Mouse (Mus musculus) intestine, postnatal 0 days (tissue): ENCODE data around the gene Aicda. TPM values are rescaled to one million over a fixed set of nuclear protein-coding genes. Genes with fewer than 3 reads are reported as not detected.

ENCODE experiments used
- ATAC-seq: fragments of 200-750 bp; cut with Nextera tagmentation; 2 replicates; pipeline ENCODE4 v1.8.0; 2017; ENCODE audit warnings: mild to moderate bottlenecking, moderate TSS enrichment, moderate library complexity
- H3K27ac ChIP-seq: fragments of 300-500 bp; sonication (generic); 2 replicates; pipeline ENCODE4 v1.5.1; 2014; ENCODE audit warnings: mild to moderate bottlenecking, low read depth, low read length, moderate library complexity
- H3K27me3 ChIP-seq: fragments of 300-500 bp; sonication (generic); replicated peaks from 2 replicates; pipeline ENCODE4 v1.6.1; 2014; ENCODE audit warnings: low read length, mixed read lengths; ENCODE audit not compliant: control insufficient read depth, insufficient read depth
- H3K36me3 ChIP-seq: fragments of 300-500 bp; sonication (generic); 2 replicates; pipeline ENCODE4 v1.6.1; 2014; ENCODE audit warnings: mild to moderate bottlenecking, moderate library complexity; ENCODE audit not compliant: control insufficient read depth, insufficient read depth
- H3K4me1 ChIP-seq: fragments of 300-500 bp; sonication (generic); replicated peaks from 2 replicates; pipeline ENCODE4 v1.6.1; 2014; ENCODE audit warnings: antibody characterized with exemption, low read length, mixed read lengths; ENCODE audit not compliant: control insufficient read depth, insufficient read depth
- H3K4me2 ChIP-seq: fragments of 300-500 bp; sonication (generic); replicated peaks from 2 replicates; pipeline ENCODE4 v1.6.1; 2014; ENCODE audit warnings: low read depth, mild to moderate bottlenecking, moderate library complexity
- H3K4me3 ChIP-seq: fragments of 300-500 bp; sonication (generic); 2 replicates; pipeline ENCODE4 v1.5.1; 2014; ENCODE audit warnings: low read depth, low read length
- H3K9ac ChIP-seq: fragments of 300-500 bp; sonication (generic); 2 replicates; pipeline ENCODE4 v1.6.1; 2014; ENCODE audit warnings: mild to moderate bottlenecking, low read depth, low read length
- H3K9me3 ChIP-seq: fragments of 300-500 bp; sonication (generic); 2 replicates; pipeline ENCODE4 v1.6.1; 2016; ENCODE audit warnings: mixed run types; ENCODE audit not compliant: control insufficient read depth
- CTCF ChIP-seq: sonication (generic); IDR thresholded peaks from 2 replicates; pipeline ENCODE4 v1.5.1; 2016; ENCODE audit warnings: low read depth, mild to moderate bottlenecking, control low read depth, antibody characterized with exemption, moderate library complexity
- WGBS: fragments of 180-500 bp; shearing (Covaris S2); extraction: QIAGEN DNeasy Blood & Tissue Kit; methylation state at CpG from one replicate; pipeline ENCODE4 v1.1.7; 2014; 5-methylcytosine and 5-hydroxymethylcytosine counted together
- polyA plus RNA-seq: library from polyadenylated mRNA; unstranded; fragments of >200 nt; fragmentation: Nextera tagmentation; extraction: Ambion mirVana; gene quantifications from 2 replicates; pipeline ENCODE4 v1.2.1, GENCODE M21; 2015

Gene Aicda
- polyA plus RNA-seq, 1 experiment from 2014 or later, result not detected

GRCm38 (mm10) chr6:122545948-122546347 lies 7.7 kb upstream of the Aicda start:
- Histone ChIP-seq H3K27me3 (no peaks in the 10 kb centered on the region), H3K4me3 (no peak overlapping the region), H3K4me1 (no peaks in the 10 kb centered on the region), H3K4me2 (no peak overlapping the region), H3K27ac (no peak overlapping the region), H3K36me3 (no peaks in the 10 kb centered on the region), H3K9ac (no peak overlapping the region), H3K9me3 (no peaks in the 10 kb centered on the region)
- no peak for ATAC-seq
- no peak for TF ChIP-seq CTCF
- 71% methylated on average over 10 of the region's 10 CpGs for WGBS

GRCm38 (mm10) chr6:122554102-122554501 lies 501 bp downstream of the Aicda start:
- H3K27me3 ChIP-seq, result no peaks in the 10 kb centered on the region
- no peak overlapping the region for H3K9ac ChIP-seq
- no peaks in the 10 kb centered on the region for H3K36me3 ChIP-seq
- H3K4me1 ChIP-seq, result no peaks in the 10 kb centered on the region
- H3K4me3 ChIP-seq, result no peak overlapping the region
- H3K9me3 ChIP-seq, result no peaks in the 10 kb centered on the region
- 69% methylated on average over 6 of the region's 6 CpGs for WGBS
- H3K4me2 ChIP-seq, result no peak overlapping the region
- no peak for ATAC-seq
- TF ChIP-seq CTCF, result no peak
- no peak overlapping the region for H3K27ac ChIP-seq

GRCm38 (mm10) chr6:122555266-122555665 lies 1.7 kb downstream of the Aicda start:
- H3K9ac ChIP-seq, result no peak overlapping the region
- no peaks in the 10 kb centered on the region for H3K9me3 ChIP-seq
- H3K4me2 ChIP-seq, result no peak overlapping the region
- ATAC-seq, result no peak
- H3K4me1 ChIP-seq, result no peaks in the 10 kb centered on the region
- no peaks in the 10 kb centered on the region for H3K27me3 ChIP-seq
- no peak overlapping the region for H3K27ac ChIP-seq
- no peak for TF ChIP-seq CTCF
- no peaks in the 10 kb centered on the region for H3K36me3 ChIP-seq
- H3K4me3 ChIP-seq, result no peak overlapping the region
- WGBS, result 36% methylated on average over 7 of the region's 7 CpGs

- H3K4me2 ChIP-seq, result peak overlapping the region; percentile 4; the same call in 1 of the 2 replicates
- 23% methylated on average over 15 of the region's 15 CpGs for WGBS
These were observed 3.5 kb downstream of the Aicda start for GRCm38 (mm10) chr6:122556959-122557561.

GRCm38 (mm10) chr6:122560427-122560826 lies 6.8 kb downstream of the Aicda start:
- H3K4me3 ChIP-seq, result 0 out of 2 replicates have a peak overlapping the region, but pooled peaks have one; percentile 5
- H3K9me3 ChIP-seq, result no peaks in the 10 kb centered on the region
- ATAC-seq, result peak; percentile 42; the same call in 1 of the 2 replicates
- 2% methylated on average over 17 of the region's 17 CpGs for WGBS
- no peak overlapping the region for H3K9ac ChIP-seq
- H3K4me1 ChIP-seq, result no peaks in the 10 kb centered on the region
- no peak overlapping the region for H3K27ac ChIP-seq
- no peaks in the 10 kb centered on the region for H3K27me3 ChIP-seq
- H3K36me3 ChIP-seq, result no peaks in the 10 kb centered on the region
- TF ChIP-seq CTCF, result peak; percentile 89
- H3K4me2 ChIP-seq, result peak overlapping the region; percentile 50

More at GRCm38 (mm10) chr6:122556959-122557561, 3.5 kb downstream of the Aicda start:
- no peak overlapping the region for H3K4me3 ChIP-seq
- no peaks in the 10 kb centered on the region for H3K4me1 ChIP-seq
- H3K27me3 ChIP-seq, result no peaks in the 10 kb centered on the region
- no peaks in the 10 kb centered on the region for H3K9me3 ChIP-seq
- H3K36me3 ChIP-seq, result no peaks in the 10 kb centered on the region
- no peak for ATAC-seq
- H3K27ac ChIP-seq, result no peak overlapping the region
- H3K9ac ChIP-seq, result no peak overlapping the region
- peak; percentile 83 for TF ChIP-seq CTCF

DNA sequence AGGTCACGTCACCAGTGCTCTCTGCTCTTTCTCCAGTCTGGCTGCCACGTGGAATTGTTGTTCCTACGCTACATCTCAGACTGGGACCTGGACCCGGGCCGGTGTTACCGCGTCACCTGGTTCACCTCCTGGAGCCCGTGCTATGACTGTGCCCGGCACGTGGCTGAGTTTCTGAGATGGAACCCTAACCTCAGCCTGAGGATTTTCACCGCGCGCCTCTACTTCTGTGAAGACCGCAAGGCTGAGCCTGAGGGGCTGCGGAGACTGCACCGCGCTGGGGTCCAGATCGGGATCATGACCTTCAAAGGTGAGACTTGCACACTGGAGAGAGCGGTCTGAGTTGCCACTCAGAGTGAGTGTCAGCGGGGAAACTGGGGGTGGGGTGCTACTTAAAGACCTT lies 7.4 kb downstream of the Aicda start:
- ATAC-seq, result peak; percentile 35; the same call in 1 of the 2 replicates
- WGBS, result 86% methylated on average over 20 of the region's 20 CpGs
- H3K9me3 ChIP-seq, result no peaks in the 10 kb centered on the region
- no peak overlapping the region for H3K4me3 ChIP-seq
- no peaks in the 10 kb centered on the region for H3K36me3 ChIP-seq
- no peak for TF ChIP-seq CTCF
- H3K9ac ChIP-seq, result no peak overlapping the region
- no peak overlapping the region for H3K27ac ChIP-seq
- H3K4me1 ChIP-seq, result no peaks in the 10 kb centered on the region
- H3K4me2 ChIP-seq, result no peak overlapping the region; the same call in 1 of the 2 replicates
- no peaks in the 10 kb centered on the region for H3K27me3 ChIP-seq
